Mouse (Mus musculus) hindlimb bud, embryonic 11.5 days (tissue): ENCODE measurements around the gene Gstp2.
"Not testable (repeated sequence)": the region's sequence is repeated elsewhere in the genome, so short reads cannot be mapped to it uniquely, and the experiment has no call there.

Experiments used
- DNase-seq: peaks from one replicate; pipeline ENCODE4 v3.0.0-alpha.2; 2012; ENCODE audit warnings: low read depth, low spot score; ENCODE audit errors: extremely low spot score

Gene Gstp2

GRCm38 (mm10) chr19:4051741-4052515 is 6.1 kb upstream of the Gstp2 start:
- DNase-seq: no peak

GRCm38 (mm10) chr19:4051016-4051415 is 5.2 kb upstream of the Gstp2 start:
- no peak for DNase-seq

GRCm38 (mm10) chr19:4049069-4049468 is 3.2 kb upstream of the Gstp2 start:
- DNase-seq: not testable (repeated sequence)

- peak; percentile 79 for DNase-seq
These were observed 2.0 kb upstream of the Gstp2 start for GRCm38 (mm10) chr19:4047859-4048258.

GRCm38 (mm10) chr19:4046866-4047254 is 1.0 kb upstream of the Gstp2 start:
- DNase-seq: no peak

GRCm38 (mm10) chr19:4044109-4044508 is 1.7 kb downstream of the Gstp2 start:
- DNase-seq: not testable (repeated sequence)

GRCm38 (mm10) chr19:4042124-4042523 is 3.7 kb downstream of the Gstp2 start:
- DNase-seq: no peak

GRCm38 (mm10) chr19:4041500-4041899 is 4.3 kb downstream of the Gstp2 start:
- not testable (repeated sequence) for DNase-seq

- not testable (repeated sequence) for DNase-seq
These were observed 4.9 kb downstream of the Gstp2 start for GRCm38 (mm10) chr19:4040941-4041340.

- peak; percentile 61 for DNase-seq
These were observed 8.0 kb downstream of the Gstp2 start, which contains the start of gene Gstp1 for GRCm38 (mm10) chr19:4037788-4038232. Gene Gstp1, minus strand, starts transcription at chr19:4037985.

GRCm38 (mm10) chr19:4037154-4037787 is 8.6 kb downstream of the Gstp2 start:
- not testable (repeated sequence) for DNase-seq

- no peak for DNase-seq
These were observed 9.3 kb downstream of the Gstp2 start for GRCm38 (mm10) chr19:4036327-4037045.

GRCm38 (mm10) chr19:4033742-4034141 is 12.1 kb downstream of the Gstp2 start:
- DNase-seq: no peak

GRCm38 (mm10) chr19:4033298-4033697 is 12.5 kb downstream of the Gstp2 start:
- DNase-seq: no peak

- DNase-seq: no peak
These were observed 13.2 kb downstream of the Gstp2 start for GRCm38 (mm10) chr19:4032668-4033067.

GRCm38 (mm10) chr19:4027576-4027975 is 18.2 kb downstream of the Gstp2 start:
- DNase-seq: no peak

- DNase-seq: no peak
These were observed 22.6 kb downstream of the Gstp2 start for GRCm38 (mm10) chr19:4023185-4023584.

GRCm38 (mm10) chr19:4018743-4019583 is 26.9 kb downstream of the Gstp2 start:
- no peak for DNase-seq

- DNase-seq: no peak
These were observed 27.8 kb downstream of the Gstp2 start for GRCm38 (mm10) chr19:4017921-4018587.

- DNase-seq: no peak
These were observed 30.2 kb downstream of the Gstp2 start for GRCm38 (mm10) chr19:4015635-4016034.
